ENCODE assay signal across 13 mouse cellular contexts in genomic region chr4:109987560-109988362, GRCm38 (mm10). TPM values are rescaled to one million over a fixed set of nuclear protein-coding genes. Genes with fewer than 3 reads are reported as not detected.
DNase-seq lines count a peak whose midpoint lies in the region; ATAC-seq lines count a peak whose summit lies in the region.
"Had no signal": no experiment of that assay in that cellular context is flagged by ENCODE, and none has a peak within 500 bp of the region (broad histone marks: within the 10 kb centered on the region; RNA-seq: fewer than 3 reads in every experiment).

No protein-coding gene starts in this region.

- ATAC-seq in limb, embryonic 11.5 days (ENCODE audit: insufficient number of reproducible peaks, low FRiP score, low TSS enrichment, low read depth): no peak
- ATAC-seq: hindbrain, postnatal 0 days had no signal

- H3K4me2 ChIP-seq in limb, embryonic 11.5 days (ENCODE audit: low read depth, severe bottlenecking): no peak overlapping the region
- H3K4me2 ChIP-seq: lung, embryonic 15.5 days; midbrain, embryonic 12.5 days had no signal

- no peaks in the 10 kb centered on the region for H3K9me3 ChIP-seq in limb, embryonic 11.5 days (ENCODE audit: control insufficient read depth, low read length)
- H3K9me3 ChIP-seq: lung, embryonic 15.5 days; midbrain, embryonic 12.5 days had no signal

- DNase-seq in heart, adult 11 months: peak; percentile 63
- no peak for DNase-seq in heart, adult 18-20 months
- peak; percentile 17 for DNase-seq in 416B (ENCODE audit: low read depth)
- DNase-seq in embryo, embryonic 9.5 days (ENCODE audit: extremely low spot score): peak; percentile 32
- DNase-seq in limb, embryonic 11.5 days (ENCODE audit: low spot score): peak; percentile 29
- DNase-seq in c-Kit-positive CD71-positive TER-119-positive erythroid progenitor cells, embryonic 14.5 days (ENCODE audit: low spot score): no peak
- no peak for DNase-seq in frontal cortex, postnatal 25 days (ENCODE audit: low spot score in 2 of 2)
- no peak for DNase-seq in left cerebral cortex, postnatal 14 days (ENCODE audit: low spot score in 2 of 2)
- DNase-seq: cerebellum, postnatal 10 days had no signal

- H3K27me3 ChIP-seq in limb, embryonic 11.5 days (ENCODE audit: control insufficient read depth, insufficient read depth, low read length): peaks cover 69% of the 10 kb centered on the region

- WGBS in limb, embryonic 11.5 days: 2% methylated on average over 20 of the region's 20 CpGs

- intact Hi-C loops in left cerebral cortex, postnatal 14 days (cut with DNase I): no loop called here

- H3K4me1 ChIP-seq in limb, embryonic 11.5 days (ENCODE audit: control insufficient read depth, insufficient read depth, low read length): peaks cover 9% of the 10 kb centered on the region; the same call in 1 of the 2 replicates

- no peak overlapping the region for H3K27ac ChIP-seq in limb, embryonic 11.5 days (replicated peaks; ENCODE audit: low read depth, low read length)
- H3K27ac ChIP-seq: hindbrain, postnatal 0 days; lung, embryonic 15.5 days; midbrain, embryonic 12.5 days had no signal

- H3K4me3 ChIP-seq in limb, embryonic 11.5 days (ENCODE audit: low read depth, low read length): no peak overlapping the region
- H3K4me3 ChIP-seq: lung, embryonic 15.5 days; midbrain, embryonic 12.5 days had no signal

- H3K36me3 ChIP-seq in limb, embryonic 11.5 days (ENCODE audit: control insufficient read depth, insufficient read depth, low read length): no peaks in the 10 kb centered on the region
- H3K36me3 ChIP-seq: lung, embryonic 15.5 days; midbrain, embryonic 12.5 days had no signal

- H3K9ac ChIP-seq in limb, embryonic 11.5 days (ENCODE audit: low read length): no peak overlapping the region
- H3K9ac ChIP-seq: lung, embryonic 15.5 days; midbrain, embryonic 12.5 days had no signal

RNA-seq across cellular contexts. Expression of gene Dmrta2, which starts 9.9 kb away (rescaled TPM):
- under 1 TPM in 1 of 2 experiments, not detected in 1; 0.15 TPM for total RNA-seq in heart, adult 18-20 months (2021)
- 0.38 and 0.40 TPM in 2 replicates for polyA plus RNA-seq in limb, embryonic 11.5 days (2014; fragmentation: Nextera tagmentation; extraction: Ambion mirVana)
- total RNA-seq in left cerebral cortex, postnatal 14 days (2021): 1 to 10 TPM; 2.5 to 3.9 TPM
- polyA plus RNA-seq: heart, embryonic 14.5 days had no signal

Comparison
In these comparisons a context has a peak if more than half of its experiments do, and no peak if none do; other contexts are left out.
1. DNase-seq: peak in heart, adult 11 months (single experiment), 416B (single experiment), embryo, embryonic 9.5 days (single experiment) and limb, embryonic 11.5 days (single experiment); none in heart, adult 18-20 months (0 of 2), c-Kit-positive CD71-positive TER-119-positive erythroid progenitor cells, embryonic 14.5 days (single experiment), frontal cortex, postnatal 25 days (0 of 2) and left cerebral cortex, postnatal 14 days (0 of 2).